Mouse (Mus musculus) midbrain, embryonic 14.5 days (tissue): ENCODE data around the gene Mrpl10. TPM values are rescaled to one million over a fixed set of nuclear protein-coding genes. Genes with fewer than 3 reads are reported as not detected.
A peak's percentile ranks its signal among the peaks of the same experiment; 100 is the strongest.

Experiments used
- ATAC-seq: fragments of 200-750 bp; cut with Nextera tagmentation; 2 replicates; pipeline ENCODE4 v1.8.0; 2017; ENCODE audit warnings: moderate number of reproducible peaks, moderate library complexity; ENCODE audit not compliant: low FRiP score, low TSS enrichment
- DNase-seq: peaks from one replicate; pipeline ENCODE4 v3.0.0-alpha.2; 2015
- H3K27ac ChIP-seq: fragments of 300-500 bp; sonication (generic); replicated peaks from 2 replicates; pipeline ENCODE4 v1.5.1; 2014; ENCODE audit warnings: mild to moderate bottlenecking, low read depth, low read length, moderate library complexity
- H3K27me3 ChIP-seq: fragments of 300-500 bp; sonication (generic); 2 replicates; pipeline ENCODE4 v1.6.1; 2014; ENCODE audit warnings: low read length, control low read depth, mixed read lengths; ENCODE audit not compliant: control insufficient read depth, insufficient read depth
- H3K36me3 ChIP-seq: fragments of 300-500 bp; sonication (generic); 2 replicates; pipeline ENCODE4 v1.6.1; 2014; ENCODE audit warnings: low read length, control low read depth; ENCODE audit not compliant: control insufficient read depth, insufficient read depth
- H3K4me1 ChIP-seq: fragments of 300-500 bp; sonication (generic); 2 replicates; pipeline ENCODE4 v1.6.1; 2014; ENCODE audit warnings: mild to moderate bottlenecking, antibody characterized with exemption, low read length, control low read depth; ENCODE audit not compliant: control insufficient read depth, insufficient read depth
- H3K4me2 ChIP-seq: fragments of 300-500 bp; sonication (generic); 2 replicates; pipeline ENCODE4 v1.6.1; 2014; ENCODE audit warnings: mild to moderate bottlenecking, low read length, moderate library complexity
- H3K4me3 ChIP-seq: fragments of 300-500 bp; sonication (generic); replicated peaks from 2 replicates; pipeline ENCODE4 v1.5.1; 2014; ENCODE audit warnings: low read depth, low read length
- H3K9ac ChIP-seq: fragments of 300-500 bp; sonication (generic); replicated peaks from 2 replicates; pipeline ENCODE4 v1.6.1; 2014; ENCODE audit warnings: mild to moderate bottlenecking, low read length, moderate library complexity
- H3K9me3 ChIP-seq: fragments of 300-500 bp; sonication (generic); 2 replicates; pipeline ENCODE4 v1.6.1; 2016; ENCODE audit warnings: low read length, control low read depth, mixed read lengths; ENCODE audit not compliant: control insufficient read depth
- WGBS: fragments of 180-500 bp; shearing (Covaris S2); extraction: QIAGEN DNeasy Blood & Tissue Kit; methylation state at CpG from one replicate; pipeline ENCODE4 v1.1.7; 2014; 5-methylcytosine and 5-hydroxymethylcytosine counted together
- polyA plus RNA-seq: library from polyadenylated mRNA; unstranded; fragments of >200 nt; fragmentation: Nextera tagmentation; extraction: Ambion mirVana; gene quantifications from 2 replicates; pipeline ENCODE4 v1.2.1, GENCODE M21; 2014

Gene Mrpl10
- polyA plus RNA-seq, 1 experiment from 2014 or later, result 62.2 TPM

DNA sequence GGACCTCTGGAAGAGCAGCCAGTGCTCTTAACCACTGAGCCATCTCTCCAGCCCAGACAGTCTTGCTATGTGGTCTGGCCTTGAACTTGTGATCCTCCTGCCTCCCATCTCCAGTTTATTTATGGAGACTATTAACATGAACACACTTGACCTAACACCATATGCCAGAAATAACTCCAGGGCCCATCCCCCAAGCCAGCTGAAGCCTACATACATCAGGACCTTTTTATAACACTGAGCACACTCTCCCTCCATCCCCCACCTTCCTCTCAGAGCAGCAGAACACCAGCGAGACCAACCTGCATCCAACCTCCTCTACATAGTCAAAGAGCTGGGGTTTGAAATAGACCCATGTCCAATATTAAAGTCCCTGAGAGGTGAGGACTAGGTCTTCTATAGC, 29.8 kb downstream of the Mrpl10 start:
- Histone ChIP-seq H3K27me3 (no peaks in the 10 kb centered on the region), H3K27ac (no peak overlapping the region), H3K4me3 (no peak overlapping the region), H3K9me3 (no peaks in the 10 kb centered on the region), H3K4me2 (no peak overlapping the region), H3K9ac (no peak overlapping the region), H3K36me3 (peaks cover 15% of the 10 kb centered on the region), H3K4me1 (no peaks in the 10 kb centered on the region)
- no peak for ATAC-seq
- no peak for DNase-seq
- WGBS, result 68% methylated on average over 1 of the region's 1 CpGs

GRCm38 (mm10) chr11:97072533-97072932, 31.2 kb downstream of the Mrpl10 start:
- H3K4me3 ChIP-seq, result no peak overlapping the region
- H3K9me3 ChIP-seq, result no peaks in the 10 kb centered on the region
- DNase-seq, result peak; percentile 87
- no peak; the same call in 1 of the 2 replicates for ATAC-seq
- no peak overlapping the region for H3K4me2 ChIP-seq
- H3K4me1 ChIP-seq, result no peaks in the 10 kb centered on the region
- WGBS, result 30% methylated on average over 3 of the region's 3 CpGs
- peaks cover 9% of the 10 kb centered on the region for H3K36me3 ChIP-seq
- no peak overlapping the region for H3K27ac ChIP-seq
- H3K27me3 ChIP-seq, result no peaks in the 10 kb centered on the region
- H3K9ac ChIP-seq, result no peak overlapping the region

DNA sequence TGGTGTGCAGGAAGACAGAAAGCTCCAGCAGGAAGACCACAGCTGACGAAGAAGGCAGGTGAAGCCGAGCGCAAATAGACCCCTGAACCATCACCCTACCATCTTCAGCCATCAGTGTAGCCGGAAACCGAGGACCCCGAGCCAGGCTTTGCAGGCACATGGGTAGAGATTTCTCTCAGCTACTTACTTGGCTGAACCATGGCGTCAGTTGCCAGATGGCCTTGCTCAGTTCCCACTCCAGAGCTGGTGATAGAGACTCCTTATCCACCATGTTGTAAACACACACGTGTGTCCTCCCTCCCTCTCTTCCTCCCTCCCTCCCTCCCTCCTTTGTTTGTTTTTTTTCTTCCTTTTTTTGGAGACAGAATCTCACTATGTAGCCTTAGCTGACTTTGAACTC, 32.9 kb downstream of the Mrpl10 start:
- DNase-seq (no peak), ATAC-seq (no peak)
- no peak overlapping the region for H3K4me2 ChIP-seq
- no peaks in the 10 kb centered on the region for H3K36me3 ChIP-seq
- H3K9ac ChIP-seq, result no peak overlapping the region
- H3K4me1 ChIP-seq, result no peaks in the 10 kb centered on the region
- H3K27me3 ChIP-seq, result no peaks in the 10 kb centered on the region
- H3K9me3 ChIP-seq, result no peaks in the 10 kb centered on the region
- WGBS, result 76% methylated on average over 8 of the region's 8 CpGs
- no peak overlapping the region for H3K27ac ChIP-seq
- no peak overlapping the region for H3K4me3 ChIP-seq

- no peak for DNase-seq
- H3K27me3 ChIP-seq, result no peaks in the 10 kb centered on the region
- WGBS, result 76% methylated on average over 4 of the region's 4 CpGs
- H3K4me3 ChIP-seq, result no peak overlapping the region
- ATAC-seq, result no peak
- no peak overlapping the region for H3K9ac ChIP-seq
- no peaks in the 10 kb centered on the region for H3K36me3 ChIP-seq
- no peaks in the 10 kb centered on the region for H3K4me1 ChIP-seq
- H3K9me3 ChIP-seq, result no peaks in the 10 kb centered on the region
- H3K27ac ChIP-seq, result no peak overlapping the region
- H3K4me2 ChIP-seq, result no peak overlapping the region
These were observed 37.4 kb downstream of the Mrpl10 start for GRCm38 (mm10) chr11:97078751-97079150.

DNA sequence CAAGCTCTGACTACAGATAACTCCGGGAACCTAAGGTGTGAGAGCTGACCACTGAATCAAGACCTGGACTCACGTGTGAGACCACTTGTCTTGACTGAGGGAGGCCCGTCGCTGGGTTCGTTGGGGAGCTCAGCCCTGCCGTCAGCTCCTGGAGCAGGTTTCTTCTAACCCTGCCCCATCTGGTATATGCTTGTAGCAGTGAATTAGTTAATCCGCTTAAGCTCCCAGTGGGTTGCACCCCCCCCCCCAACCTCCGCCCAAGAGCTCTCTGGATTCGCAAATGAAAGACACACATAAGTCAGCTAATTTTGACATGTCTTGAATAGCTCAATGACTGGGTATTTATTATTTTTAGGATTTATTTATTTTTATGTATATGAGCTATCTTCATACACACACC, 38.9 kb downstream of the Mrpl10 start:
- Histone ChIP-seq H3K4me3 (no peak overlapping the region), H3K9me3 (no peaks in the 10 kb centered on the region), H3K36me3 (no peaks in the 10 kb centered on the region), H3K4me1 (0 out of 2 replicates have a peak, but pooled peaks cover 3% of the 10 kb centered on the region), H3K27ac (no peak overlapping the region), H3K9ac (no peak overlapping the region), H3K27me3 (no peaks in the 10 kb centered on the region), H3K4me2 (no peak overlapping the region)
- DNase-seq (peak; percentile 52), ATAC-seq (no peak)
- 12% methylated on average over 9 of the region's 9 CpGs for WGBS

- DNase-seq (peak; percentile 63), ATAC-seq (no peak)
- WGBS, result 49% methylated on average over 11 of the region's 11 CpGs
- Histone ChIP-seq H3K9ac (no peak overlapping the region), H3K4me2 (no peak overlapping the region), H3K4me1 (0 out of 2 replicates have a peak, but pooled peaks cover 3% of the 10 kb centered on the region), H3K9me3 (no peaks in the 10 kb centered on the region), H3K27me3 (no peaks in the 10 kb centered on the region), H3K36me3 (no peaks in the 10 kb centered on the region), H3K4me3 (no peak overlapping the region), H3K27ac (no peak overlapping the region)
These were observed 41.6 kb downstream of the Mrpl10 start for GRCm38 (mm10) chr11:97082977-97083376.

GRCm38 (mm10) chr11:97083401-97084140, 42.2 kb downstream of the Mrpl10 start:
- Histone ChIP-seq H3K4me2 (peak overlapping the region; percentile 8; the same call in 1 of the 2 replicates), H3K36me3 (no peaks in the 10 kb centered on the region), H3K4me3 (no peak overlapping the region), H3K27me3 (no peaks in the 10 kb centered on the region), H3K27ac (no peak overlapping the region), H3K9me3 (0 out of 2 replicates have a peak, but pooled peaks cover 1% of the 10 kb centered on the region), H3K4me1 (0 out of 2 replicates have a peak, but pooled peaks cover 3% of the 10 kb centered on the region), H3K9ac (no peak overlapping the region)
- 38% methylated on average over 22 of the region's 22 CpGs for WGBS
- DNase-seq (peak; percentile 19), ATAC-seq (no peak)

GRCm38 (mm10) chr11:97084821-97085505, 43.6 kb downstream of the Mrpl10 start:
- 89% methylated on average over 15 of the region's 15 CpGs for WGBS
- Histone ChIP-seq H3K27ac (no peak overlapping the region), H3K9ac (no peak overlapping the region), H3K27me3 (no peaks in the 10 kb centered on the region), H3K9me3 (0 out of 2 replicates have a peak, but pooled peaks cover 5% of the 10 kb centered on the region), H3K36me3 (no peaks in the 10 kb centered on the region), H3K4me2 (no peak overlapping the region), H3K4me3 (no peak overlapping the region), H3K4me1 (0 out of 2 replicates have a peak, but pooled peaks cover 3% of the 10 kb centered on the region)
- DNase-seq, result no peak
- no peak for ATAC-seq
